Mouse (Mus musculus) liver, embryonic 14.5 days (tissue): Measurements from ENCODE around the gene Hook1. TPM values are rescaled to one million over a fixed set of nuclear protein-coding genes. Genes with fewer than 3 reads are reported as not detected.

ENCODE experiments used
- ATAC-seq: fragments of 200-750 bp; cut with Nextera tagmentation; 2 replicates; pipeline ENCODE4 v1.8.0; 2017; ENCODE audit warnings: moderate number of reproducible peaks, mild to moderate bottlenecking, moderate library complexity; ENCODE audit not compliant: insufficient read depth
- DNase-seq, 3 experiments: peaks; one replicate each; pipeline ENCODE4 v3.0.0-alpha.2; 2012 to 2013; ENCODE audit warnings: low read depth in 3 of 3, low spot score in 3 of 3
- H3K27ac ChIP-seq: fragments of 300-500 bp; sonication (generic); 2 replicates; pipeline ENCODE4 v1.5.1; 2014; ENCODE audit warnings: moderate library complexity, mild to moderate bottlenecking, control low read depth, inconsistent platforms
- H3K27me3 ChIP-seq: fragments of 300-500 bp; sonication (generic); 2 replicates; pipeline ENCODE4 v1.6.1; 2014; ENCODE audit warnings: mild to moderate bottlenecking, low read length, moderate library complexity; ENCODE audit not compliant: control insufficient read depth, insufficient read depth
- H3K36me3 ChIP-seq: fragments of 300-500 bp; sonication (generic); replicated peaks from 2 replicates; pipeline ENCODE4 v1.6.1; 2014; ENCODE audit warnings: low read depth; ENCODE audit not compliant: control insufficient read depth, insufficient read depth
- H3K4me1 ChIP-seq, 2 experiments: fragments of 200-500 bp in 1 of 2; fragments of 300-500 bp in 1 of 2; sonication (generic) in 1 of 2; replicated peaks; 2 replicates each; pipeline ENCODE4 v1.6.1; 2012 to 2014; ENCODE audit warnings: antibody characterized with exemption in 1 of 2, inconsistent platforms in 1 of 2, low read length in 1 of 2; ENCODE audit not compliant: control insufficient read depth in 2 of 2, insufficient read depth in 2 of 2
- H3K4me2 ChIP-seq: fragments of 300-500 bp; sonication (generic); 2 replicates; pipeline ENCODE4 v1.6.1; 2014; ENCODE audit warnings: low read depth, mild to moderate bottlenecking, control low read depth, moderate library complexity
- H3K4me3 ChIP-seq, 2 experiments: fragments of 200-500 bp in 1 of 2; fragments of 300-500 bp in 1 of 2; sonication (generic) in 1 of 2; 2 replicates each; pipeline ENCODE4 v1.5.1; 2012 to 2014; ENCODE audit warnings: low read depth in 2 of 2, low read length in 2 of 2, mild to moderate bottlenecking in 2 of 2, control low read depth in 1 of 2, inconsistent platforms in 1 of 2, moderate library complexity in 1 of 2; ENCODE audit not compliant: insufficient read depth in 1 of 2
- H3K9ac ChIP-seq: fragments of 300-500 bp; sonication (generic); replicated peaks from 2 replicates; pipeline ENCODE4 v1.6.1; 2014; ENCODE audit warnings: mild to moderate bottlenecking, control low read depth, moderate library complexity
- H3K9me3 ChIP-seq: fragments of 300-500 bp; sonication (generic); 2 replicates; pipeline ENCODE4 v1.6.1; 2016; ENCODE audit warnings: low read length, mixed read lengths; ENCODE audit not compliant: control insufficient read depth
- CTCF ChIP-seq: IDR thresholded peaks from 2 replicates; pipeline ENCODE4 v1.5.1; 2016; ENCODE audit warnings: antibody characterized with exemption, low read depth, control low read depth
- EP300 ChIP-seq: IDR thresholded peaks from 2 replicates; pipeline ENCODE4 v1.6.1; 2016; ENCODE audit warnings: antibody characterized with exemption, low read depth
- WGBS: fragments of 180-500 bp; shearing (Covaris S2); extraction: QIAGEN DNeasy Blood & Tissue Kit; methylation state at CpG from one replicate; pipeline ENCODE4 v1.1.7; 2014; ENCODE audit not compliant: insufficient replicate concordance; 5-methylcytosine and 5-hydroxymethylcytosine counted together
- polyA plus RNA-seq, 2 experiments: library from polyadenylated mRNA; depleted of rRNA in 1 of 2; stranded (reverse) in 1 of 2; unstranded in 1 of 2; fragments of >200 nt; fragmentation: Nextera tagmentation in 1 of 2; extraction: Ambion mirVana in 1 of 2; gene quantifications; 2 replicates each; pipeline versions ENCODE4 v1.2.1 to v1.2.3; 2012 to 2014

The Hook1 gene
- polyA plus RNA-seq, 2 experiments = 4.7 to 5.7 TPM

GRCm38 (mm10) chr4:96028412-96028811 lies 61.4 kb downstream of the Hook1 start:
- ATAC-seq = no peak
- Histone ChIP-seq H3K9me3 (no peaks in the 10 kb centered on the region), H3K4me3 (no peak overlapping the region), H3K27me3 (no peaks in the 10 kb centered on the region), H3K27ac (no peak overlapping the region), H3K9ac (no peak overlapping the region), H3K4me2 (no peak overlapping the region), H3K36me3 (no peaks in the 10 kb centered on the region), H3K4me1 (no peaks in the 10 kb centered on the region)
- 83% methylated on average over 1 of the region's 1 CpGs for WGBS
- no peak for DNase-seq
- no peak for TF ChIP-seq CTCF
- TF ChIP-seq EP300 = no peak

DNA sequence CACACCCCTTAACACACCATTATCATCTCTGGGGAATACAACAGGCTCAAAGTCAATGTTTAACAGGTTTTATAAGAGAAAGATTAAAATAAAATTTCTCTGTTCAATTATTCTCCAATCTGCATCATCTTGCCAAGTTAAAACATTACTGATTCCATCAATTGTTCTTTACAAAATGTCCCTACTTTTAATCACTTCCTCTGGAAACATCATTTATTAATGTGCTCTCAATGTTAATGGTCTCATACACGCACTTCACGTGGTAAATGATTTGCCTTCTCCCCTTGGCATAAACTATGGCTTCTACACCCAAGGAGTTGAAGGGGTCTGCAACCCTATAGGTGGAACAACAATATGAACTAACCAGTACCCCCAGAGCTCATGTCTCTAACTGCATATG lies 93.1 kb downstream of the Hook1 start:
- ATAC-seq (no peak), DNase-seq (no peak)
- Histone ChIP-seq H3K27me3 (no peaks in the 10 kb centered on the region), H3K36me3 (no peaks in the 10 kb centered on the region), H3K4me3 (no peak overlapping the region), H3K4me2 (no peak overlapping the region), H3K27ac (no peak overlapping the region), H3K9me3 (no peaks in the 10 kb centered on the region), H3K4me1 (no peaks in the 10 kb centered on the region), H3K9ac (no peak overlapping the region)
- TF ChIP-seq CTCF = no peak
- no peak for TF ChIP-seq EP300
- 70% methylated on average over 2 of the region's 2 CpGs for WGBS

- Histone ChIP-seq H3K9ac (no peak overlapping the region), H3K27ac (no peak overlapping the region), H3K9me3 (no peaks in the 10 kb centered on the region), H3K4me1 (no peaks in the 10 kb centered on the region), H3K27me3 (no peaks in the 10 kb centered on the region), H3K36me3 (no peaks in the 10 kb centered on the region), H3K4me3 (no peak overlapping the region), H3K4me2 (no peak overlapping the region)
- no peak for TF ChIP-seq CTCF
- TF ChIP-seq EP300 = no peak
- WGBS = 43% methylated on average over 2 of the region's 2 CpGs
- no peak for DNase-seq
- no peak for ATAC-seq
Measured at GRCm38 (mm10) chr4:96062045-96062444, 95.0 kb downstream of the Hook1 start.

Other genes with a start within 250 kb of the Hook1 start
- gene Cyp2j13, start 110.3 kb downstream of the Hook1 start, polyA plus RNA-seq (2012; rRNA removed) = not detected in 2 replicates
- gene Cyp2j13, start 110.3 kb downstream of the Hook1 start, polyA plus RNA-seq (2014; fragmentation: Nextera tagmentation; extraction: Ambion mirVana) = not detected in 2 replicates
- gene Cyp2j12, start 173.9 kb downstream of the Hook1 start, polyA plus RNA-seq (2012; rRNA removed) = not detected in 2 replicates
- not detected in 2 replicates for gene Cyp2j12, start 173.9 kb downstream of the Hook1 start, polyA plus RNA-seq (2014; fragmentation: Nextera tagmentation; extraction: Ambion mirVana)